Mouse (Mus musculus) kidney, postnatal 0 days (tissue): Measurements from ENCODE around the gene Plcb1. TPM values are rescaled to one million over a fixed set of nuclear protein-coding genes. Genes with fewer than 3 reads are reported as not detected.

Experiments used
- ATAC-seq: fragments of 200-750 bp; cut with Nextera tagmentation; replicated peaks from 2 replicates; pipeline ENCODE4 v1.8.0; 2017; ENCODE audit warnings: low read depth, moderate number of reproducible peaks, moderate TSS enrichment, moderate library complexity; ENCODE audit not compliant: low FRiP score
- DNase-seq: peaks from one replicate; pipeline ENCODE4 v3.0.0-alpha.2; 2016; ENCODE audit warnings: low spot score
- H3K27ac ChIP-seq: fragments of 300-500 bp; sonication (generic); 2 replicates; pipeline ENCODE4 v1.5.1; 2014; ENCODE audit warnings: mild to moderate bottlenecking
- H3K27me3 ChIP-seq: fragments of 300-500 bp; sonication (generic); 2 replicates; pipeline ENCODE4 v1.6.1; 2014; ENCODE audit warnings: low read length, mixed read lengths; ENCODE audit not compliant: insufficient read depth
- H3K36me3 ChIP-seq: fragments of 300-500 bp; sonication (generic); 2 replicates; pipeline ENCODE4 v1.6.1; 2014; ENCODE audit warnings: low read length, mixed read lengths; ENCODE audit not compliant: insufficient read depth
- H3K4me1 ChIP-seq: fragments of 300-500 bp; sonication (generic); replicated peaks from 2 replicates; pipeline ENCODE4 v1.6.1; 2014; ENCODE audit warnings: antibody characterized with exemption, low read length, mixed read lengths; ENCODE audit not compliant: insufficient read depth
- H3K4me2 ChIP-seq: fragments of 300-500 bp; sonication (generic); 2 replicates; pipeline ENCODE4 v1.6.1; 2014; ENCODE audit warnings: mild to moderate bottlenecking, low read length, moderate library complexity, mixed read lengths
- H3K4me3 ChIP-seq: fragments of 300-500 bp; sonication (generic); replicated peaks from 2 replicates; pipeline ENCODE4 v1.5.1; 2014; ENCODE audit warnings: low read depth, low read length
- H3K9ac ChIP-seq: fragments of 300-500 bp; sonication (generic); 2 replicates; pipeline ENCODE4 v1.6.1; 2014; ENCODE audit warnings: low read depth, low read length
- H3K9me3 ChIP-seq: fragments of 300-500 bp; sonication (generic); replicated peaks from 2 replicates; pipeline ENCODE4 v1.6.1; 2016; ENCODE audit warnings: low read length, inconsistent platforms, mixed read lengths
- CTCF ChIP-seq: IDR thresholded peaks from 2 replicates; pipeline ENCODE4 v1.5.1; 2016; ENCODE audit warnings: antibody characterized with exemption, low read depth, mild to moderate bottlenecking, moderate library complexity
- WGBS: fragments of 180-500 bp; shearing (Covaris S2); extraction: QIAGEN DNeasy Blood & Tissue Kit; methylation state at CpG from one replicate; pipeline ENCODE4 v1.1.7; 2014; 5-methylcytosine and 5-hydroxymethylcytosine counted together
- polyA plus RNA-seq: library from polyadenylated mRNA; unstranded; fragments of >200 nt; fragmentation: Nextera tagmentation; extraction: Ambion mirVana; gene quantifications from 2 replicates; pipeline ENCODE4 v1.2.1, GENCODE M21; 2015

Gene Plcb1
- polyA plus RNA-seq, 1 experiment from 2014 or later = 20.8 TPM

DNA sequence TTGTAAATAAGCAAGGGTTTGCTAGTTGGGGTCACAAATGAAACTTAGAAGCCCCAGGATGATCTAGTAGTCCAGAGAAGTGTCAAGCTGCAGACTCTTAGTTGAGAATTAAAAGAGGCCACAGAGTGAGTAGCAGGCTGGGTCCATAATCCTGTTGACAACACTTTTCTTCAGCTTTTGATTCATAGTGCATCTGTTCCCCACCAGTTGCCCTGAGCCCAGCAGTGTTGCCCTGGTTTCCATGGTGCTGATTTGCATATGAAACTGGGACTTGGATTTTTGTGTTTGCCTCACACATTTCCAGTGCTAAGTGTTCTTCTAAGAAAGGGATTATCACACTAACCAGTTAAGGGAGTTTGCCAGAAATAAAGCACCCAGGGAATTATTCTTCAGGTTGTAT, 143.6 kb downstream of the Plcb1 start:
- no peaks in the 10 kb centered on the region for H3K9me3 ChIP-seq
- no peak overlapping the region for H3K4me2 ChIP-seq
- no peak overlapping the region for H3K9ac ChIP-seq
- no peaks in the 10 kb centered on the region for H3K27me3 ChIP-seq
- H3K27ac ChIP-seq = no peak overlapping the region
- no peak overlapping the region for H3K4me3 ChIP-seq
- no peaks in the 10 kb centered on the region for H3K36me3 ChIP-seq
- TF ChIP-seq CTCF = no peak
- no peak for DNase-seq
- no peaks in the 10 kb centered on the region; the same call in 1 of the 2 replicates for H3K4me1 ChIP-seq
- no peak for ATAC-seq

- no peaks in the 10 kb centered on the region; the same call in 1 of the 2 replicates for H3K4me1 ChIP-seq
- no peaks in the 10 kb centered on the region for H3K27me3 ChIP-seq
- H3K36me3 ChIP-seq = no peaks in the 10 kb centered on the region
- H3K9ac ChIP-seq = no peak overlapping the region
- no peak for TF ChIP-seq CTCF
- H3K9me3 ChIP-seq = no peaks in the 10 kb centered on the region
- peak overlapping the region; percentile 68 for H3K27ac ChIP-seq
- 61% methylated on average over 4 of the region's 4 CpGs for WGBS
- DNase-seq (no peak), ATAC-seq (0 out of 2 replicates have a peak, but pooled peaks have one; percentile 34)
- no peak overlapping the region for H3K4me3 ChIP-seq
- H3K4me2 ChIP-seq = 0 out of 2 replicates have a peak overlapping the region, but pooled peaks have one; percentile 4
Measured at GRCm38 (mm10) chr2:134930961-134931360, 145.1 kb downstream of the Plcb1 start.

GRCm38 (mm10) chr2:134931756-134932421, 146.0 kb downstream of the Plcb1 start:
- DNase-seq = peak; percentile 57
- no peaks in the 10 kb centered on the region; the same call in 1 of the 2 replicates for H3K4me1 ChIP-seq
- 34% methylated on average over 5 of the region's 5 CpGs for WGBS
- TF ChIP-seq CTCF = no peak
- H3K4me3 ChIP-seq = no peak overlapping the region
- H3K27ac ChIP-seq = peak overlapping the region; percentile 68
- H3K9ac ChIP-seq = no peak overlapping the region
- H3K36me3 ChIP-seq = no peaks in the 10 kb centered on the region
- H3K9me3 ChIP-seq = no peaks in the 10 kb centered on the region
- H3K4me2 ChIP-seq = peak overlapping the region; percentile 6; the same call in 1 of the 2 replicates
- no peaks in the 10 kb centered on the region for H3K27me3 ChIP-seq
- peak; percentile 81 for ATAC-seq

GRCm38 (mm10) chr2:134935469-134935868, 149.6 kb downstream of the Plcb1 start:
- no peaks in the 10 kb centered on the region for H3K36me3 ChIP-seq
- 92% methylated on average over 2 of the region's 2 CpGs for WGBS
- ATAC-seq = no peak
- no peak for TF ChIP-seq CTCF
- no peaks in the 10 kb centered on the region for H3K27me3 ChIP-seq
- H3K4me3 ChIP-seq = no peak overlapping the region
- no peaks in the 10 kb centered on the region; the same call in 1 of the 2 replicates for H3K4me1 ChIP-seq
- no peak overlapping the region for H3K9ac ChIP-seq
- H3K27ac ChIP-seq = no peak overlapping the region
- H3K4me2 ChIP-seq = no peak overlapping the region
- no peak for DNase-seq
- no peaks in the 10 kb centered on the region for H3K9me3 ChIP-seq

DNA sequence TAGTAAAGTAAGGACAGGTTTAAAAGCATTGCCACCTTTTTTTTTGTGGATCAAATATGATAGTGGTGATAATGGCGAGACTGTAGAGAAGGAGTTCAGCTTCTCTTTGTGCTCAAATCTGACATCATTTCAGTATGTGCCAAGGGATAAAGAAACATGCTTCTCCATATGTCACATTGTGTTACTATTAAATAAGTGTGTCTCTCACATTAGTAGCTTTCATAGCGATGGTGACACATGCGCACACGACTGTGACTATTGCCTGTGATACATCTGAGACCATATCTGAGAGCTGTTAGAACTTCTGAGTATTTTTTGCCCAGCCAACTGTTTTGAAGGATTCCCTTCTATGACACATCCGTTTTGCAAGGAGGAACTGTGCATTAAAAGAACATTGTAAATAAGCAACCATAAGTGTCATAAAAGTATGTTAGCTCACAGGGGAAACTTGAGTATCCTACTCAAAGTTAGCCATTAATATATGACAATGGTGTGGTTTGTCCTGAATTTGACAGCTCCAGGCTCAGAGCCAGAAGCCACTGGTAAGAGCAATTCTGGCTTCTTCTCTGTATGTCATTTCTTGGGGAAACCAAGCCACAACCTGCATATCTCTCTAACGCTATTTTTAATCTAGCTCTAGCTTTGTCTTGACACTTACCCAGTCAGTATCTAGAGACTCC, 150.2 kb downstream of the Plcb1 start:
- Histone ChIP-seq H3K36me3 (no peaks in the 10 kb centered on the region), H3K4me2 (no peak overlapping the region), H3K27ac (no peak overlapping the region), H3K9ac (no peak overlapping the region), H3K9me3 (no peaks in the 10 kb centered on the region), H3K4me3 (no peak overlapping the region), H3K4me1 (no peaks in the 10 kb centered on the region), H3K27me3 (no peaks in the 10 kb centered on the region)
- ATAC-seq (no peak), DNase-seq (no peak)
- no peak for TF ChIP-seq CTCF
- WGBS = 78% methylated on average over 6 of the region's 6 CpGs

DNA sequence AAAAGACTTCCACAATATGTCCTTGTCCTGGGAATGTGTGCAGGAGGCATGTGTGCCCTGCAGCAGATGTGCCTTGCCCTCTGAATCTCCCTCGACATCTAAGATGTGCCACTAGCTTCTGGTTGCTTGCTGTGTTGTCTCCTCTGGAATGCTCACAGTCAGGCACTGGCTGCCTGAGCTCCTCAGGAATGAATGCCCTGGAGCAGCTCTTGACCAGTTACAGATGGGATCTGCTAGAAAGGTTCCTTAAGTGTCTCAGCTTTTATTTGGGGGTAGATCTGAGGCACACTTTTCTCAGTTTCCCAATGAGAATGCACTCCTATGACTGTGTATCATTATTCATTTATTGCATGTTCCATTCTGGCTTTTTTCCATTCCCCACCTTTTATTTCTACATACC, 151.8 kb downstream of the Plcb1 start:
- Histone ChIP-seq H3K27ac (no peak overlapping the region), H3K27me3 (no peaks in the 10 kb centered on the region), H3K9ac (no peak overlapping the region), H3K4me3 (no peak overlapping the region), H3K9me3 (no peaks in the 10 kb centered on the region), H3K36me3 (no peaks in the 10 kb centered on the region), H3K4me2 (no peak overlapping the region), H3K4me1 (peaks cover 4% of the 10 kb centered on the region)
- DNase-seq = no peak
- 62% methylated on average over 1 of the region's 1 CpGs for WGBS
- ATAC-seq = no peak
- TF ChIP-seq CTCF = no peak
